Mouse (Mus musculus) heart, postnatal 10 days (tissue): Measurements from ENCODE around the gene Dclre1b. TPM values are rescaled to one million over a fixed set of nuclear protein-coding genes. Genes with fewer than 3 reads are reported as not detected.
"Not testable (repeated sequence)": the region's sequence is repeated elsewhere in the genome, so short reads cannot be mapped to it uniquely, and the experiment has no call there.

Experiments
- DNase-seq, 2 experiments: peaks; one replicate each; pipeline ENCODE4 v3.0.0; 2021
- intact Hi-C: fragments of 180-260 bp; cut with DNase I; formaldehyde crosslinking; loops from one replicate; pipeline ENCODE4 v1.15.1; 2025
- total RNA-seq, 2 experiments: library from RNA; stranded (reverse); gene quantifications; 2 replicates each; pipeline ENCODE4 v1.2.3; 2021

Gene Dclre1b
- total RNA-seq, 2 experiments from 2014 or later: 12.4 to 13.5 TPM

DNA sequence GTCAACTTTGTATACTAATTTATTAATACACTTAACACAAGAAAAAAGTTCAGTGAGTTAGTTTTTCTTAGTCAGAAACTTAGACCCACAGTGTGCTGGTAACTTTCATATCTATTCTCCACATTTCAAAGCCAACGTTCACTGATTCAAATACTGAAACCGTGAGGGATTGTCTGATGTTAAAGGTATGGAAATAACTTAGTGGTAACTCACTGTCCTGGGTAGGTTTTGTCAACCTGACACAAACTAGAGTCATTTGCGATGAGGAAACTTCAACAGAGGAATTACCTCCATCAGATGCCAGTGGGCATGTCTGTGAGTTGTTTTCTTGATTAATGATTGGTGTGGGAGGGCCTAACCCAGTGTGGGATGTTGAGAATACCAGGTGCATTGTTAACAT is 19.8 kb upstream of the Dclre1b start:
- DNase-seq: no peak
- intact Hi-C loops: no loop called here

DNA sequence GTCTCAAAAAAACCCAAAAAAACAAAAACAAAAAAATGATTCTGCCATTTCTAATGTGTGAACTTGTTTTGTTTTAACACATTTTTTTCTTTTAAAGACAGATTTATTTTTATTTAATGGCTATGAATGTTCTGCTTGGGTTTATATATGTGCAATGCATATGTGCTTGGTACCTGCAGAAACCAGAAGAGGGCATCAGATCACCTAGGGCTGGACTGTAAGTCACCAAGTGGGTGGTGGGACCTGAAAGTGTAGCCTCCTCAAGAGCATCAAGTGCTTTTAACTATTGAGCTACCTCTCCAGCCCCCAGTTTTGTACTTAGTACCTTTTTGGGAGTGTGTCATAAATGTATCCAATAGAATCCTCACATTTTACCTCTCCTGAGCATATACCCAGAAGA is 18.3 kb upstream of the Dclre1b start:
- DNase-seq: no peak
- intact Hi-C loops: no loop called here

DNA sequence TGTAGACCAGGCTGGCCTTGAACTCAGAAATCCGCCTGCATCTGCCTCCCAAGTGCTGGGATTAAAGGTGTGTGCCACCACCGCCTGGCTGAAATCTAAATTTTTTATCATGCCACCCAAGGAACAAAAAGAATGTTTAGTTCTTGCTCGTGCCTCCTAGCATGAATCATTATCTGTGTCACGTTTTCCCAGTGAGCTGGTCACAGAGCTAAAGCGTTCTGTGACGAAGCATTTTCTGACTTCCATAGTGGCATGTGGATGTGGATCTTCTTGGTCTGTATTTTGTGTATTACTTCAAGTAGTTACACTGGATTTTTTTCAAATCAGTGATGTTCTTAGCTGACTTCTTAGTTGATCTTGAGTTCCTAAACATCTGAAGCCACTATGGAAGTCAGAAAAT is 1.7 kb upstream of the Dclre1b start:
- intact Hi-C loops: loop anchor here (2.0 kb wide), 1 partner anchor 72 kb away; the partner anchor contains the start of genes Gm10964 and Olfml3
- no peak for DNase-seq

DNA sequence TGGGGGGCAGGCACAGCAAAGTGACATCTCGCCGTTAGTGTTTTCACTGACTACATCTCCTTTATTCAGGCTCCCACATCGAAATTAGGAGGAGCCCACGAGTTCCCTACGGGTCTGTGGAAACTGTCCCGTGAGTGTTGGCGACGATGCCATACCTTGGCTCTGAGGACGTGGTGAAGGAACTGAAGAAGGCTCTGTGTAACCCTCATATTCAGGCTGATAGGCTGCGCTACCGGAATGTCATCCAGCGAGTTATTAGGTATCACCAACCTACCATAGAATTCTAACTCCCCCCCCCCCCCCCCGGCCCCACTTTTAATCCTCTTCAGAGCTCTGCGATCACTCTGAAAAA is 531 bp upstream of the Dclre1b start:
- no peak for DNase-seq
- intact Hi-C loops: loop anchor here (1.0 to 5.0 kb wide), 3 partner anchors 18 to 71 kb away; partner anchors contain the start of genes Gm10964, Hipk1 and Olfml3

DNA sequence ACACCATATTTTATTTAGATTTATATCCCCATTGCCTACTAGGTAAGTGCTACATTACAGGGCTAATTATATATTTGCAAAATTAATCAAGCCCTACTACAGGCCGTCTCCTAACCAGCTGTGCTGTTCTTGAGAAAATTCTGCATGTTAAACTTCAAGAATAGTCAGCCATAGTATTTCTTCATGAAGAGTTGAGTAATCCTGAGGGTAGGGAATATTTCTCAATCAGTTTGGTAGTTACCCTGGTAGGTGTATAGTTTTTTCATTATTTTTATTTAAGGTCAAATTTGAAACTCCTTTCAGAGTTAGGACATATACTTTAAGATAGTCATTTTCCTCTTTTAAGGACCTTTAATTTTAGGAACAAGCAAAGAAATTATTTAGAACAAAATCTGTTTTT is 3.6 kb downstream of the Dclre1b start:
- DNase-seq: no peak
- intact Hi-C loops: loop anchor here (5.0 kb wide), 1 partner anchor 33 kb away; no protein-coding TSS in a partner anchor

DNA sequence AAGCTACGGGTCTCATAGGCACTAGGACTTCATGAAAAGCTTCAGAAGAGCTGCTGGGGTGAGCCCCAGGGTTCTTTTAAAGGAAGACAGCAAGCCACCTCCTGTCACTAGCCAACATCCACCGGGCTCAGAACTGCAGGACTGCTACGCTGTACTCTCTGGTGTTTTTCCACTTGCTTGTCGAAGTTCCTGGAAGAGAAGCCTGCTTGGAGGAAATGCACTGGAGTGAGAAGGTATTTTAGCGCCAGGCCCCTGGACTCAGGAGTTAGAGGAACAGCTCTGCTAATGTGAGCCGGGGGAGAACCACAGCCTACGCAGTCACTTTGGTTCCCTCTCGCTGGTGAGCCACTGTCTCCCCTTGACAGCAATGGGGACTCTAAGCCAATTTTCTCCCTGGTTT is 6.4 kb downstream of the Dclre1b start:
- intact Hi-C loops: no loop called here
- peak in 1 of 2 experiments; percentile 23 for DNase-seq

DNA sequence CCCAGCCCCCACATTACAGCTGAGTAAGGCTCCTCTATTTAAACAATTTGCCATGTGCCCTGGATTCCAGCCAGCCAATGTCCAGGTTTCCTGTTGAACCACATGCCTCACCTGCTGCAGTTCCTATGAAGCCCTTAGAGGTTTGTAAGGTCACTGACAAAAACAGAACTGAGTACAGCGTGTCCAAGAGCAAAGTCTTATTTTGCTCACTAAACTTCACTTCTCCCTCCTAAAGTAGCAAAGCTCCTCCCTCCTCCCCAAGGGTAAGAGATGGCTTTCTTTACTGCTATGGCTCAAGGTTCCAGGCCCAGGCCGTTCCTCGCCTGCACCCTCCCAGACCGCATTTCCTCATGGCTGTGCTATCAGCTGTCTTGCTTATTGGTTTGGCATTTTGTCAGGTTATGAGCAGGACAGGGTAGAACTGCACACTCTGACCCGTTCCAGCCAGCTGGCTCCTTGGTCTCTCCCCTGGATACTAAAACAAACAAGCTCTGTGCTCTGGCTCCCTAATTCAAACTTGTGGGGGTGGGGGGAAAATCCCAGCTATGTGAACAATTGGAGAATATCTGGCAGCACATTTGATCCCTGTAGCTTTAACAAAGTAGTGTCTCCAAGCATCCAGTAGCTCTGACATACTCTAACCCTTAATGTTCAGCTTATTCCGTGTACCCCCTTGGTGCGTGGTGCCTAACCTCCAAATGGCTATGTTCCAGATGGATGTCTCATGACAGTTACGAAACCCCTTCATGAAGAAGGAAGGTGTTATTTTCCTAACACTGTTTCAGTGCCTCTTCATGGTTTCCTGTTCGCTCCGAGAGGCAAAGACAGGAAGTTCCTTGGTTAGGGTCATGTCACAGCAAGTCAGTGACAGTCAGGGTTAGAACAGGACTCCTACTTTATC is 7.4 kb downstream of the Dclre1b start:
- peak; percentile 91 for DNase-seq
- intact Hi-C loops: no loop called here

DNA sequence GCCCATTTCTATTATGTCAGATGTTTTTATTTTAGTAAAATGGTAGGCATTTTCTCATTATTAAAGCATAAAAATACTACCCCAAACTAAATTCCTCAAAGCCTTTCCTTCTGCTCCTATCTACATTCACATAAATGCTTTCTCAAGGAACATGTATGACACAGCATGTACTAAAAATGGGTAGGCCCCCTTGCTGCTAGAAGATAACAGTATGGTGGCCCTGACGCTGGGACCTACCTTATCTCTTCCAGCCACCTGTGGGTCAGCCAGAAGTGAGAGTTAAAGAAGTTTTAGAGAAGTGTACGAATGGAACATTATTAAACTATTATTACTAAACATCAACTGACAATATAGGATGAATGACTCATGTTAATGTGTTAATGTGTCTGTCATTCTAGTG is 9.7 kb downstream of the Dclre1b start:
- intact Hi-C loops: no loop called here
- DNase-seq: no peak

DNA sequence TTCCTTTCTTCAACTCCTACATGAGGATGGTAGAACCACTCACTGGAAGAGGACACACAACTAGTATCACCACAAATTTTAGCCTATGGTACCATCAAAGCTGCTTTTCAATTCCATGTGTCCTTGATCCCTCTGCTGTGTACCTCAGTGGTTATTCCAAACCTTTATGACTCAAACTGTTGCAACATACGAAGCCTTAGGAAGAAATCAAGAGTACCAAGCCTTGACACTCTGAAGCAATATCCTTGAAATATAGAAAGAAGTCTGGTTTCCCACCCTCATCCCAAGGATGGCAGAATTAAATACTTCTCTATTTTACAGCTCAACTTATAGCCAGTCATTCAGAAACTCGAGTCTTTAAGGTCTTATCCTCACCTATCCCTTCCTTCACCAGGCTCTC is 12.9 kb downstream of the Dclre1b start:
- DNase-seq: no peak
- intact Hi-C loops: no loop called here

DNA sequence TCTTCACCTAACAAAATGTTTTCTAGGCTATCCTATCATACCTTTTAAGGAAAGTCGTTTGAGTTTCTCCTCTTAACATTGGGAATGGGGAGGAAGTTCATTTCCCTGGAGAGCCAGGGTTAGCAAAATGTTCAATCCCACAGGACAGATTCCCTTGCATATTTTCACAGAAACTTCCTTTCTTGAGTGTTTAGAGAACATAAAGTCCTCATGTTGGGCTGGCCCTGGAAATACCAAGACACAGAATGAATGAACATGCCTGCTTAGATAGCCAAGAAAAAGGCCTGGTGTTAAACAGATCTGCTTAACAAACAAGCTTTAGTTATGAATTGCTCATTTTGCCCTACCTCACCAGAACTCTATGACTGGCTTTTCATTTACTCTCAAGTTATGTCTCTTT is 16.7 kb downstream of the Dclre1b start:
- DNase-seq: no peak
- intact Hi-C loops: no loop called here

DNA sequence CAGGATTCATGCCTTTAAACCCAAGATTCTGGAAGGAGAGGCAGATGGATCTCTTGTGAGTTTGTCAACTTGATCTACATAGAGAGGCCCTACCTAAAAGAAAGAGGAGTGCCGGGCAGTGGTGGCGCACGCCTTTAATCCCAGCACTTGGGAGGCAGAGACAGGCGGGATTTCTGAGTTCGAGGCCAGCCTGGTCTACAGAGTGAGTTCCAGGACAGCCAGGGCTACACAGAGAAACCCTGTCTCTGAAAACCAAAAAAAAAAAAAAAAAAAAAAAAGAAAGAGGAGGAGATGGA is 17.2 kb downstream of the Dclre1b start:
- intact Hi-C loops, DNase-seq: not testable (repeated sequence)

DNA sequence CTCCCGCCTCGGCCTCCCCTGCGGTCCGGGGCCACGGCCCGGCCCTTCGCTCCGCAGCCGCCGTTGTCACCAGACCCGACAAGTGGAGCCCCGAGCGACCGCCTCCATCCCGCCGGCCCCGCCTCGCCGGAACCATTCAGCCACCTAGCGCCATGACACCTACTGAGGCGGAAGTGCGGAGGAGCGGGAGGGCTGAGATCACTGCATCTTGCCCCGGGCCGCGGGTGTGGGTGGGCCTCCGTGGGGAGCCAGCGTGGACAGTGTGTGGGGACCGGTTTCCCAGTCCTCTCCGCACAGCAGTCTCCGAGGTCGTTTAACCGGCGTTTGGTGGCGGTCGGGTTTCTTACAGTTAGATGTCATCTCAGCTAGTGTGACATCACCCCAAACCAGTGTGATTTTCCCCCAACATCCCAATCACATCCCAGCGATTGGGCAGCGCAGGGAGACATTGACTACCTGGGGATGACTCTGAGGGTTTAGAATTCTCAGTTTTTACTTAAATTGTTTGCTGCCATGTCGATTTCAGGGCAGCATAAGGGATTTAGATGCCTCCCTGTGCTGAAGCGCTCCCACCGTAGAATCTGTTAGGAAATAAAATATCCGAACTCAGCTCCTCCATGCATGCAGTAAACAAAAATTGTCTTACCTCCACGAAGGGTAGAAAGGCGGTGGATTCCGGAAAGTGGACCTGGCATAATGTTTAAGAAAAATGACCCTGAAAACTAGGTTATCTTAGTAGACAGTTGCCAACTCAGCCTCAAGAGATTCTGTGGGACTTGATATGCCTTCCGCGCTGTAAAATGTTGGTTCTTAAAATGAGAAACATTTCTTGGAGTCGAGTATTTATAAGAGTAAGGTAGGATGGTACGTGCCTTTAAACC is 17.8 kb downstream of the Dclre1b start, which contains the start of gene Hipk1:
Gene Hipk1, minus strand, starts transcription at position 334 of the 881 bp plus-strand sequence.
- peak; percentile 95 to 96 for DNase-seq
- intact Hi-C loops: loop anchor here (1.0 kb wide), 1 partner anchor 18 kb away; the partner anchor contains the start of genes Ap4b1, Dclre1b and Gm43064

DNA sequence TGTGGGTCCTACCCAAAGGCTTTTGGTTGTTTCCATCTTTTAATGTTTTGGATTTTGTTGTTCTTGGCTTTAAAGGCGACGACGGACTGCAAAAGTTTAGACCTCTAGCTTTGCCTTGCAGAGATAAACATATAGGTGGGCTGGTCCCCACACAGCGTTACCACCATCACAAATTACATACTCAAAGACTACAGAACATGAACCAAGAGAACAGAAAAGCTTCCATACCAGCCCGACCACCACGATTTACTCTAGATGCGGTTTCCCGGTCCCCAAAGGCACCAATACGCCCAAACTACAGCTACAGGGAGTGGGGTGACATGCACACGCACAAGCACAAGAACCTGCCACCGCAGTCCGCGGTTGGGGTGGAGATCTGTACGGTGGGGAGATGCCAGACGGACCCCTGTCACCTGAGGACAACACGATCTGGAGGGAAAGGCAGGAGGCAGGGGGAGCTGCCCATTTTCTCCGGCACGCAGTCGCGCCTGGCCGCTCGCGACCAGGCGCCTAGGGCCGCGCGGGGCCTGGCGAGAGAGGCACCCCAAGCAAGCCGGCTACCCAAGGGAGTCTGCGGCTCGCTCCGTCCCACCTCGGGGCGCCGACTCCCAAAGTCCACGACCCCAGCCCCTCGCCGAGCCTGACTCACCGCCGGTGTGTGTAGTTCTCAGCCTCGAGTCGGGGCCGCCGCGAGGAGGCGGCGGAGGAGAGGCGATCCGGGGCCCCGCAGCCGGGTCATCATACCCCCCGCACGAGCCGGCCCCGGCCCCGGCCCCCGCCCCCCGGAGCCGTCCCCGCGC is 18.7 kb downstream of the Dclre1b start:
- peak; percentile 42 to 64 for DNase-seq
- intact Hi-C loops: loop anchor here (1.0 kb wide), 1 partner anchor 19 kb away; the partner anchor contains the start of genes Ap4b1, Dclre1b and Gm43064

DNA sequence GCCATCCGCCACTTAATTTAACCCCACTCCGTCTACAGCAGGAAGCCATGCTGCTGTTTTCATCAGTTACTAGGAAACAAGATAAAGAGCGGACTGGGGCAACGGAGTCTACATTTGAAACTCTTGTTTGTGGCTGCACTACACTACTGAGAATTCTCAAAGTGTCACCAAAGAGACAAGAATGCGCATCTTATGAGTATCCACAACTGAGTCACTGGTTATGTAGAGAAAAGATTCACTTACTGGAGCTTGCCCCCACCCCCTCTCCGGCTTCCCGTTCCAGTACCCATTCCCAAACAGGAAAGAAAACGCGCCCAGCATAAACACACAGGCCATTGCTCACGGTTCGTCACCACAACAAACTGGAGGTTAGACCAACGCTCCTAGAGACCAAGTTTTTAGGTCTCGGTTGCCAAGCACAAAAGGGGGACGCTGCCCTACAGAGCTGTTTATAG is 19.3 kb downstream of the Dclre1b start:
- intact Hi-C loops: no loop called here
- DNase-seq: peak; percentile 53 to 57

DNA sequence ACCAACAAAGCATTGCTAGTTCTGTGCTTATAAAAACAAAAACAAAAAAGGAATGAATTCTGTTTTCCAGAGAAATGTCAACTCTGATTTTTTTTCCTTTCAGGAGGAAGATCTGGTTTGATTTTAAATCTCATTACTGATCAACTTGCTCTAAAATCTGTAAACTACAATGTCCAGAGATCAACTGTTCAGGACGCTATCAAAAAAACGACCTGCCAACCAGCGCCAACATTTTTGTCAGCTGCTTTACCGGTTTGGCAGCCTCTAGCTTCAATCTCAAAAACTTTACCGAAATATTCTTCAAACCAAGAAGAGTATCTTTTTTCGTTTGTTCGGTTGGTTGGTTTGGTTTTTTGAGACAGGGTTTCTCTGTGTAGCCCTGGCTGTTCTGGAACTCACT is 20.1 kb downstream of the Dclre1b start:
- no peak for DNase-seq
- intact Hi-C loops: no loop called here

DNA sequence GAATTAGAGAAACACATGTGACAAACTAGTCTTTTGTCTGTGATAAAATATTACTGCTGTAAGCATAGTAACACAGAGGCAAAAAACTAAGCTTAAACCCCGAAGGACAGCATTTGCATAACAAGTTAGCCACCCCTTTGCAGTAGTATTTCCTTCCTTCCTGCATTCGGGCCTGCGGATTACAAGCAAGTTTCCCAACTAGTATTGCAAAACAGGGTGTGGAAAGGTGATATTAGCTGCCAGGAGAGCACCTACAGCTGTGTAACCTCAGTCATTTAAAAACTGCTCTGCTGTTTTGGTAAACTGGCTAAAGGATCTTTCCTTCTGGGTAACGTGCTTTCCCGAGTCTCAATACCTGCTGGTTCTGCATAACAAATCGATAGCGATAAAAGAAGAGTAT is 22.0 kb downstream of the Dclre1b start:
- no peak for DNase-seq
- intact Hi-C loops: no loop called here

DNA sequence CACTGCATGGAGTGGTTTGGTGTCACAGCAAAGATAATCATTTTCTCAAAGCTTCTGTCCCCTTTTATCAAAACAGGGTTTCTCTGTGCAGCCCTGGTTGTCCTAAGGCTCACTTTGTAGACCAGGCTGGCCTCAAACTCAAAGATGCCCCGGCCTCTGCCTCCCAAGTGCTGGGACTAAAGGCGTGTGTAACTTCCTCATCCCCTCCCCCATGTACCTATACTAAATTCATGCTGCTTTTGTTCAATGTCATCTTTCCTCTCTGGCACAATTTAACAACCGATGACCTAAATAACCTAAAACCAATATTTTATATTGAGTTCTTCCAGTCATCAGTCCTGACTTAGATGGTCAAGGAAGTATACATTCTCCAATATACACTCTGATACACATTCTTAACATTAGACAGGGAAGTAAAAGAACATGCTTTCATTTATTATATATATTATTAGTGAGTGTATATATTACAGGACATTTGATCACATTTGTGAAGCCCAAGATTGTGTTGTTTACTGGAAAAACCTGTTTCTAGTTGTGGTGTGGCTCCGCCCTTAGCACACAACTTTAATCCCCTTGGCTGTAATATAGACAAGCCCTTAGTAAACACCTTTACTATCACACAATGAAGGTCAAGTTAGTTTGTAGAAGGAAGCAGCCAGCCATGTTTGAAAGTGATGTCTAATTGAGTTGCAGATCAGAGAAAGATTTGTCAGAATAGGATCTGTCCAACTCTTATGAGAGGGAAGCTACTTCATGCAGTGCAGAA is 26.2 kb downstream of the Dclre1b start:
- intact Hi-C loops: no loop called here
- DNase-seq: no peak

DNA sequence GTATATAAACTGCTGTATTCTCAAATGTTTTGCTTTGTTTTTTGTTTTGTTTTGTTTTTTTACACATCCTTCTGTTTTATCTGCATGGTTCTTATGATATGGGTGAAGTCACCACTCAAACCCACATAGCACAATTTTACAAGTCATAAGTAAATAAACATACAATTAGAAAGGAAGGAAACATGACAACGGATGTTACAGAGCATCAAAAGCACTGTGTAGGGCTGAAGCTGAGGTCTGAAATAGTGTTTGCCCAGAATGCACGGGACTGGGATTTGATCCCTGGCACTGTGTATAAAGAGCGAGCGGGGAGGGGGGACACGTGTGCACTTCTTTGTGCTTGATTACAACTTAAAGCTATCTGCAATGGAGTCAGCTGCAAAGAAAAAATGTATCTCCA is 28.5 kb downstream of the Dclre1b start:
- intact Hi-C loops: no loop called here
- DNase-seq: no peak

DNA sequence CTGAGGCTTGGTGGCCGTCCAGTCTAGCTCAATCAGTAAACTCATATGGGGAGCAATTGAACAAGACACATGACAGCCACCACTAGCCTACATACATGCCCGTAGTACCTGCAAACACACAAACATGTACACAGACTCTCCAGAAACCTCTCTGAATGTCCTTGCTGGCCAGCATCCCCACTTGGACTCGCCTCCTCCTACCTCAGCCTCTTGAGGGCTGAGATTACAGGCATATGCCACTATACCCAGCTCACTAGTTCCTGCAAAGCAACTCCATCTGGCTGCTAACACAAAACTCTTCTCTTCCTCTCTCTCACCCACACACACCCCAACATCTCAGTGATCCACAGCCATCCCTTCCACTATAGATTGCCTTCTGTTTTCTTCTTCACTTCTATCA is 29.0 kb downstream of the Dclre1b start:
- intact Hi-C loops: no loop called here
- no peak for DNase-seq

DNA sequence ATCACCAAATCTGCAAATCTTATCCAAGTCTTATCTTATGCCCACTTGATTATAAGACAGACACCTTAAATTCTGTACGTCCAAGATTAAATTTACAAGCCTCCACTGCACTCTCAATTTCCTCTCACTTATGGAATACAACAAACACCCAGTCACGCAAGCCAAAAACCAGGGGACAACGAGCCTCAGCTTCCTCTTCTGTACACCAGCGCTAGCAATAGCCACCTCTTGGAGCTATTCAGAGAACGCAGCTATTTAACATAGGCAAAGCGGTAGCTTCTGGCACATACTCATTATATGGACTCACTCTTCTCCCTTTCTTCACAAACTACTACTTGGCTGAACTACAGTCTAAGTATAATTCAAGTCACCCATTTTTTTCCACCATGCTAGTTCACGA is 30.1 kb downstream of the Dclre1b start:
- no peak for DNase-seq
- intact Hi-C loops: no loop called here
